Mouse (Mus musculus) hindbrain, embryonic 11.5 days (tissue): ENCODE measurements at regions not wholly inside any gene's neighbourhood (a gene's known extent, or its start where the extent isn't known, plus 50 kb on each side); places are given as distances from the start of the nearest gene placed in this dataset.

ENCODE experiments used
- ATAC-seq: fragments of 200-750 bp; cut with Nextera tagmentation; 2 replicates; pipeline ENCODE4 v1.8.0; 2017; ENCODE audit warnings: mild to moderate bottlenecking, moderate TSS enrichment, moderate library complexity; ENCODE audit not compliant: low FRiP score
- DNase-seq: peaks from one replicate; pipeline ENCODE4 v3.0.0-alpha.2; 2015; ENCODE audit warnings: low spot score
- H3K27ac ChIP-seq: fragments of 300-500 bp; sonication (generic); 2 replicates; pipeline ENCODE4 v1.5.1; 2014; ENCODE audit warnings: mild to moderate bottlenecking, low read depth, low read length
- H3K27me3 ChIP-seq: fragments of 300-500 bp; sonication (generic); 2 replicates; pipeline ENCODE4 v1.6.1; 2014; ENCODE audit warnings: mild to moderate bottlenecking, low read length, moderate library complexity, mixed read lengths; ENCODE audit not compliant: control insufficient read depth, insufficient read depth
- H3K36me3 ChIP-seq: fragments of 300-500 bp; sonication (generic); 2 replicates; pipeline ENCODE4 v1.6.1; 2014; ENCODE audit warnings: mild to moderate bottlenecking, low read length, moderate library complexity, mixed read lengths; ENCODE audit not compliant: control insufficient read depth, insufficient read depth
- H3K4me1 ChIP-seq: fragments of 300-500 bp; sonication (generic); replicated peaks from 2 replicates; pipeline ENCODE4 v1.6.1; 2014; ENCODE audit warnings: low read length, mixed read lengths; ENCODE audit not compliant: control insufficient read depth, insufficient read depth
- H3K4me2 ChIP-seq: fragments of 300-500 bp; sonication (generic); replicated peaks from 2 replicates; pipeline ENCODE4 v1.6.1; 2014; ENCODE audit warnings: mild to moderate bottlenecking, low read depth, low read length
- H3K4me3 ChIP-seq: fragments of 300-500 bp; sonication (generic); 2 replicates; pipeline ENCODE4 v1.5.1; 2014; ENCODE audit warnings: low read depth, low read length
- H3K9ac ChIP-seq: fragments of 300-500 bp; sonication (generic); 2 replicates; pipeline ENCODE4 v1.6.1; 2014; ENCODE audit warnings: low read depth, low read length
- H3K9me3 ChIP-seq: fragments of 300-500 bp; sonication (generic); 2 replicates; pipeline ENCODE4 v1.6.1; 2016; ENCODE audit warnings: low read length; ENCODE audit not compliant: control insufficient read depth
- WGBS: fragments of 180-500 bp; shearing (Covaris S2); extraction: QIAGEN DNeasy Blood & Tissue Kit; methylation state at CpG from one replicate; pipeline ENCODE4 v1.1.7; 2014; 5-methylcytosine and 5-hydroxymethylcytosine counted together

DNA sequence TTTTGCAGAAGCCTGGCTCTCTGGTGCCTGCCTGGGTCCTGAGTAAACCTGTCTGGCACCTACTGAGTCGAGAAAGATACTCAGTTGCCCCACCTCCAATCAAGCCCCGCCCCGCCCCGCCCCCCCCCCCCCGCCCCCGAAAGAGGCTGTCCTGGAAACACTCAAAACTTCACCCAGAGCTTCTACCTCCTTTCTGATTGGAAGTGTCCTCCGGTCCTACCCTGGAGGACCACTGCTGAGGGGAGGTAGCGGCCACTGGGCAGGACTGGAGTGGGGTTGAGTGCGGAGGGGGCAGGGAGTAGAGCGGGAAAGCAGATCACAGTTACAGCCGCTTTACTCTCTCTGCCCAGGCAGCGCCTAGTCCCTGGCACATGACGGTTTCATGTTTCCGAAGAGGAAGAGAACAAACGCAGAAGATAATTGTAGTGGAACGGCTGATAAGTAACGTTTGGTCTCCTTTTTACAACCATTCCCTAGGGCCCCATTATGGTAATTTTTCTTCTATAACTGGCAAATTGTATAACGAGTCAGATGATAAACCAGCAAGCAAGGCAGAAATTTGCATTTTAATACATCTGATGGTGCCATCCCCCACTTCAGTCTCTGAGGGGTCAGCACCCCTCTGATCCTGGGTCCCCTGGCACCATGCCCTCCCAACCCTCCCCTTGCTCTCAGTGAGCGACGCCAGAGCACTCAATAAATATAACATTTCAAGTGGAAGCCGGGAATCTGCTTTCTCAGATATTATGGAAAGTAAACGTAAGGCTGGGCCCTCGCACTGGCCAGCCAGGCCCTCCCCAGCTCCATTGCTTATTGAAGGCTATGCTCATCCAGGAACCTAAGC lies 221.5 kb upstream of the Rpl38 start:
- Histone ChIP-seq H3K9me3 (no peaks in the 10 kb centered on the region), H3K4me2 (peak overlapping the region; percentile 33), H3K27me3 (no peaks in the 10 kb centered on the region), H3K27ac (no peak overlapping the region; the same call in 1 of the 2 replicates), H3K9ac (no peak overlapping the region), H3K4me3 (peak overlapping the region; percentile 16; the same call in 1 of the 2 replicates), H3K4me1 (peaks cover 10% of the 10 kb centered on the region; the same call in 1 of the 2 replicates), H3K36me3 (no peaks in the 10 kb centered on the region)
- ATAC-seq (peak; percentile 70; the same call in 1 of the 2 replicates), DNase-seq (peak; percentile 48)
- 9% methylated on average over 21 of the region's 23 CpGs for WGBS

GRCm38 (mm10) chr11:114446075-114446616 lies 222.2 kb upstream of the Rpl38 start:
- no peaks in the 10 kb centered on the region for H3K27me3 ChIP-seq
- H3K36me3 ChIP-seq, result no peaks in the 10 kb centered on the region
- H3K4me3 ChIP-seq, result 0 out of 2 replicates have a peak overlapping the region, but pooled peaks have one; percentile 16
- no peak overlapping the region; the same call in 1 of the 2 replicates for H3K27ac ChIP-seq
- ATAC-seq (no peak), DNase-seq (peak; percentile 33)
- 6% methylated on average over 8 of the region's 8 CpGs for WGBS
- no peaks in the 10 kb centered on the region for H3K9me3 ChIP-seq
- H3K4me1 ChIP-seq, result peaks cover 10% of the 10 kb centered on the region; the same call in 1 of the 2 replicates
- H3K9ac ChIP-seq, result no peak overlapping the region
- H3K4me2 ChIP-seq, result peak overlapping the region; percentile 33

DNA sequence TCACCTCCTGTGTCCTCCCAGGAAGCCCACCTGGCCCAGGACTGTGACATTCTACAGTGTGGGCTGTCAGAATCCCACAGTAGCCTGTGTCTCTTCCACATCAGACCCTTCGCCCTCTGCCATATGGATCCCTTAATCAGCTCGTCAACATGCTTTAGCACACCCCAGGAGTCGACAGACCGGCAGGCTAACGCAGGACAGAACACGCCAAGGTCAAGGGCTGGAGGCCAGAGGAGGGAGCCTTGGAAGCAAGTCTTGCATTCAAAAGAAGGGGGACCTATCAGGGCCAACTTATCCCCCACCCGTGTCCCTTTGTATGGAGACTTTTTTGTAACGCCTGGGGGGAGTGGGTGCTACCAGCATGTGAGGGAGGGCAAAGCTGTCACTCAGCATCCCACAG lies 224.1 kb upstream of the Rpl38 start:
- no peak for ATAC-seq
- Histone ChIP-seq H3K36me3 (no peaks in the 10 kb centered on the region), H3K27ac (no peak overlapping the region), H3K4me3 (no peak overlapping the region), H3K4me2 (no peak overlapping the region), H3K9ac (no peak overlapping the region), H3K4me1 (peaks cover 10% of the 10 kb centered on the region; the same call in 1 of the 2 replicates), H3K9me3 (no peaks in the 10 kb centered on the region), H3K27me3 (no peaks in the 10 kb centered on the region)
- 37% methylated on average over 8 of the region's 8 CpGs for WGBS
- no peak for DNase-seq

DNA sequence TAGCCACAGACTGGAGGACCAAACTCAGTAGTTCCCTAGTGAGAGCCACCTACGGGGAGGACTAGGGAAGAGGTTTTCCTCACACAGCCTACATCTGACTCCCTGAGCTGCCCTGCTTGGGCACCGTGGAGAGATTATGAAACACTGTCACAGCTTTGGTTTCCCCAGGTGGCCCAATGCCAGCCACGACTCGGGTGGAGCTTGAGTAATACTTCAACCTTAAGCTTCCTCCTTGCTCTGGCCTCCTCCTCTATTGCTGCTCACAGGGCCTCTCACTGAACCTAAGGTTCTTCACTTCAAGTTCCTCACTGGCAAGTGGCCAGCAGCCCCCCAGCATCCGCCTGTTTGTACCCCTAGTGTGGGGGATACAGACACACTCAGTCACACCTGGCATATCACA lies 224.9 kb upstream of the Rpl38 start:
- Histone ChIP-seq H3K9ac (no peak overlapping the region), H3K27ac (no peak overlapping the region), H3K4me3 (no peak overlapping the region), H3K9me3 (no peaks in the 10 kb centered on the region), H3K36me3 (no peaks in the 10 kb centered on the region), H3K27me3 (no peaks in the 10 kb centered on the region), H3K4me2 (no peak overlapping the region), H3K4me1 (peaks cover 10% of the 10 kb centered on the region; the same call in 1 of the 2 replicates)
- 73% methylated on average over 5 of the region's 5 CpGs for WGBS
- DNase-seq (no peak), ATAC-seq (no peak)

- Histone ChIP-seq H3K4me3 (no peak overlapping the region), H3K36me3 (no peaks in the 10 kb centered on the region), H3K27ac (no peak overlapping the region), H3K9me3 (no peaks in the 10 kb centered on the region), H3K4me1 (no peaks in the 10 kb centered on the region), H3K4me2 (no peak overlapping the region), H3K27me3 (peaks cover 2% of the 10 kb centered on the region; the same call in 1 of the 2 replicates), H3K9ac (no peak overlapping the region)
- WGBS, result 98% methylated on average over 4 of the region's 4 CpGs
- DNase-seq (no peak), ATAC-seq (no peak)
Measured at GRCm38 (mm10) chr11:114439314-114439713, 229.0 kb upstream of the Rpl38 start.

- H3K9ac ChIP-seq, result no peak overlapping the region
- DNase-seq, result no peak
- H3K27ac ChIP-seq, result no peak overlapping the region
- H3K4me2 ChIP-seq, result no peak overlapping the region
- H3K4me3 ChIP-seq, result no peak overlapping the region
- H3K9me3 ChIP-seq, result no peaks in the 10 kb centered on the region
- no peaks in the 10 kb centered on the region for H3K36me3 ChIP-seq
- 76% methylated on average over 1 of the region's 1 CpGs for WGBS
- H3K27me3 ChIP-seq, result peaks cover 2% of the 10 kb centered on the region; the same call in 1 of the 2 replicates
- no peak for ATAC-seq
- H3K4me1 ChIP-seq, result no peaks in the 10 kb centered on the region; the same call in 1 of the 2 replicates
Measured at GRCm38 (mm10) chr11:114435788-114436187, 232.5 kb upstream of the Rpl38 start.

DNA sequence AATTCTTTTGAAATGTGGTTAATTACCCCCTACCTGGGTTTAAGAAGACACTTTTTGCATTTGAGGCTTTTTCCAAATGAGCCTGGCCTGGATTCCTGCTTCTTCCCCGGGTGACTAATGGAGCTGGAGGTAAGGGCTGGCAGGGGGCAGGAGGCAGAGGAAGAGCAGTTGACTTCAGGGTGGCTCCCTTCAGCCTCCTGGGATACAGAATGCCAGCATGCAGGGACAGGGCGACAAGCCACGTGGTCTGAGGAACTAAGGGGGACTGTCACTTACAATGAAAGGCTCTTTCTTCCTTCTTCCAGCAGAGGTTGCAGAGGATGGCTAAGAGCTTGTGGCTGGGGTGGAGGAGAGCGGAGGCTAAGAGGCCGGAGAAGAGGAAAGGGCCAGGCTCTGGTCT lies 234.8 kb upstream of the Rpl38 start:
- H3K27me3 ChIP-seq, result peaks cover 2% of the 10 kb centered on the region; the same call in 1 of the 2 replicates
- H3K4me2 ChIP-seq, result no peak overlapping the region
- H3K27ac ChIP-seq, result no peak overlapping the region
- DNase-seq (no peak), ATAC-seq (no peak)
- 12% methylated on average over 5 of the region's 5 CpGs for WGBS
- H3K4me3 ChIP-seq, result no peak overlapping the region
- H3K9ac ChIP-seq, result peak overlapping the region; percentile 34; the same call in 1 of the 2 replicates
- no peaks in the 10 kb centered on the region for H3K9me3 ChIP-seq
- H3K4me1 ChIP-seq, result peaks cover 4% of the 10 kb centered on the region
- H3K36me3 ChIP-seq, result no peaks in the 10 kb centered on the region

- Histone ChIP-seq H3K9me3 (no peaks in the 10 kb centered on the region), H3K4me1 (peaks cover 4% of the 10 kb centered on the region; the same call in 1 of the 2 replicates), H3K4me3 (no peak overlapping the region), H3K9ac (no peak overlapping the region), H3K36me3 (no peaks in the 10 kb centered on the region), H3K4me2 (no peak overlapping the region), H3K27me3 (no peaks in the 10 kb centered on the region), H3K27ac (no peak overlapping the region)
- ATAC-seq (no peak), DNase-seq (no peak)
- WGBS, result 96% methylated on average over 14 of the region's 14 CpGs
Measured at GRCm38 (mm10) chr11:114425447-114425846, 242.9 kb upstream of the Rpl38 start.
